Mouse (Mus musculus) G1E (cell line): Measurements from ENCODE around the gene Azin2.

Experiments used
- CTCF ChIP-seq: IDR thresholded peaks from 2 replicates; pipeline ENCODE4 v1.5.1; 2012; ENCODE audit warnings: low read depth, low read length, inconsistent platforms, mixed read lengths
- GATA1 ChIP-seq: IDR thresholded peaks from 2 replicates; pipeline ENCODE4 v1.6.1; 2012; ENCODE audit warnings: borderline replicate concordance, low read length, inconsistent platforms, mixed read lengths

- TF ChIP-seq CTCF: no peak
- TF ChIP-seq GATA1: no peak
These were observed 15.0 kb upstream of the Azin2 start for GRCm38 (mm10) chr4:128977217-128977616.
